ENCODE assay signal across 10 mouse cellular contexts in genomic region chr6:120294785-120295133, GRCm38 (mm10). TPM values are rescaled to one million over a fixed set of nuclear protein-coding genes. Genes with fewer than 3 reads are reported as not detected.
DNase-seq lines count a peak whose midpoint lies in the region; ATAC-seq and TF ChIP-seq lines count a peak whose summit lies in the region.
"Had no signal": no experiment of that assay in that cellular context is flagged by ENCODE, and none has a peak within 500 bp of the region (broad histone marks: within the 10 kb centered on the region; RNA-seq: fewer than 3 reads in every experiment).

No protein-coding gene starts in this region.

- peak overlapping the region; percentile 48 for H3K27ac ChIP-seq in embryonic facial prominence, embryonic 15.5 days (replicated peaks)
- H3K27ac ChIP-seq in liver, embryonic 14.5 days = no peak overlapping the region
- H3K27ac ChIP-seq in neural tube, embryonic 15.5 days (replicated peaks) = no peak overlapping the region

- H3K4me2 ChIP-seq in embryonic facial prominence, embryonic 15.5 days (replicated peaks) = peak overlapping the region; percentile 98
- H3K4me2 ChIP-seq in liver, embryonic 14.5 days (ENCODE audit: low read depth) = peak overlapping the region; percentile 68
- peak overlapping the region; percentile 99 for H3K4me2 ChIP-seq in neural tube, embryonic 15.5 days

- ATAC-seq in erythroblast, adult 5-6 weeks (replicated peaks; ENCODE audit: low FRiP score, poor library complexity, severe bottlenecking) = no peak
- peak; percentile 86 for ATAC-seq in embryonic facial prominence, embryonic 15.5 days (ENCODE audit: insufficient number of reproducible peaks, low FRiP score, low TSS enrichment, low read depth)
- ATAC-seq in liver, embryonic 14.5 days (ENCODE audit: insufficient read depth) = no peak
- peak; percentile 81 for ATAC-seq in neural tube, embryonic 15.5 days (ENCODE audit: low FRiP score)

- DNase-seq in CD8-positive naive resting alpha-beta T cell, adult 2 months (ENCODE audit: low read depth in 2 of 2, low spot score in 2 of 2) = peak; percentile 9 to 39
- peak; percentile 89 for DNase-seq in kidney, adult 18-20 months
- no peak for DNase-seq in liver, embryonic 14.5 days (ENCODE audit: low read depth in 3 of 3, low spot score in 3 of 3)
- no peak for DNase-seq in MN1 (ENCODE audit: low spot score)

- H3K4me3 ChIP-seq in erythroblast, embryonic 14.5 days (replicated peaks) = peak overlapping the region; percentile 45
- peak overlapping the region; percentile 68 for H3K4me3 ChIP-seq in embryonic facial prominence, embryonic 15.5 days (replicated peaks)
- peak overlapping the region; percentile 37 to 46 for H3K4me3 ChIP-seq in liver, embryonic 14.5 days (ENCODE audit: insufficient read depth in 1 of 2, low read depth in 2 of 2, low read length in 2 of 2)
- H3K4me3 ChIP-seq in neural tube, embryonic 15.5 days (replicated peaks) = peak overlapping the region; percentile 70

- no peak for TF ChIP-seq EP300 in liver, embryonic 14.5 days (IDR thresholded peaks at IDR 0.05; ENCODE audit: low read depth)

- peak overlapping the region; percentile 55 for H3K9ac ChIP-seq in embryonic facial prominence, embryonic 15.5 days
- no peak overlapping the region for H3K9ac ChIP-seq in liver, embryonic 14.5 days (replicated peaks)
- H3K9ac ChIP-seq in neural tube, embryonic 15.5 days (replicated peaks) = peak overlapping the region; percentile 59

- H3K4me1 ChIP-seq in erythroblast, embryonic 14.5 days (ENCODE audit: control insufficient read depth) = peaks cover 8% of the 10 kb centered on the region
- H3K4me1 ChIP-seq in embryonic facial prominence, embryonic 15.5 days = peaks cover 8% of the 10 kb centered on the region
- no peaks in the 10 kb centered on the region for H3K4me1 ChIP-seq in liver, embryonic 14.5 days (replicated peaks; ENCODE audit: control insufficient read depth in 2 of 2, insufficient read depth in 2 of 2, low read length in 1 of 2)
- peaks cover 13% of the 10 kb centered on the region for H3K4me1 ChIP-seq in neural tube, embryonic 15.5 days

- H3K27me3 ChIP-seq in erythroblast, embryonic 14.5 days (ENCODE audit: control insufficient read depth) = peaks cover 67% of the 10 kb centered on the region
- H3K27me3 ChIP-seq in embryonic facial prominence, embryonic 15.5 days = 0 out of 2 replicates have a peak, but pooled peaks cover 8% of the 10 kb centered on the region
- H3K27me3 ChIP-seq in liver, embryonic 14.5 days (ENCODE audit: control insufficient read depth, insufficient read depth, low read length) = peaks cover 43% of the 10 kb centered on the region
- H3K27me3 ChIP-seq in neural tube, embryonic 15.5 days (replicated peaks) = peaks cover 27% of the 10 kb centered on the region

- under 1% methylated on average over 16 of the region's 16 CpGs for WGBS in embryonic facial prominence, embryonic 15.5 days
- WGBS in liver, embryonic 14.5 days (ENCODE audit: insufficient replicate concordance) = 2% methylated on average over 16 of the region's 16 CpGs
- 1% methylated on average over 16 of the region's 16 CpGs for WGBS in neural tube, embryonic 15.5 days

- TF ChIP-seq CTCF in liver, embryonic 14.5 days (IDR thresholded peaks at IDR 0.05; ENCODE audit: low read depth) = no peak

- H3K9me3 ChIP-seq in erythroblast, embryonic 14.5 days (ENCODE audit: control insufficient read depth, low read length) = no peaks in the 10 kb centered on the region; the same call in 1 of the 2 replicates
- H3K9me3 ChIP-seq in embryonic facial prominence, embryonic 15.5 days (replicated peaks) = no peaks in the 10 kb centered on the region
- H3K9me3 ChIP-seq in liver, embryonic 14.5 days (ENCODE audit: control insufficient read depth, low read length) = no peaks in the 10 kb centered on the region
- H3K9me3 ChIP-seq in neural tube, embryonic 15.5 days (replicated peaks) = no peaks in the 10 kb centered on the region
- H3K9me3 ChIP-seq: G1E had no signal

- H3K36me3 ChIP-seq in erythroblast, embryonic 14.5 days (ENCODE audit: control insufficient read depth) = no peaks in the 10 kb centered on the region
- no peaks in the 10 kb centered on the region for H3K36me3 ChIP-seq in embryonic facial prominence, embryonic 15.5 days
- H3K36me3 ChIP-seq in liver, embryonic 14.5 days (replicated peaks; ENCODE audit: control insufficient read depth, insufficient read depth, low read depth) = no peaks in the 10 kb centered on the region
- H3K36me3 ChIP-seq in neural tube, embryonic 15.5 days = no peaks in the 10 kb centered on the region
- H3K36me3 ChIP-seq: G1E had no signal

RNA-seq across cellular contexts. Expression of gene B4galnt3, which starts 0.4 kb away (rescaled TPM):
- polyA plus RNA-seq in erythroblast, embryonic 14.5 days (2012) = 0.05 and 0.07 TPM in 2 replicates
- 0.42 and 0.58 TPM in 2 replicates for total RNA-seq in erythroblast, adult 5-6 weeks (2015; ENCODE audit: low replicate concordance)
- 0.26 and 0.70 TPM in 2 replicates for total RNA-seq in erythroblast, adult 5-6 weeks (2017; ENCODE audit: low replicate concordance)
- 2.5 and 2.9 TPM in 2 replicates for polyA plus RNA-seq in embryonic facial prominence, embryonic 15.5 days (2015; fragmentation: Nextera tagmentation; extraction: Ambion mirVana)
- 0.11 and 0.13 TPM in 2 replicates for polyA plus RNA-seq in liver, embryonic 14.5 days (2012; rRNA removed)
- 0.06 and 0.18 TPM in 2 replicates for polyA plus RNA-seq in liver, embryonic 14.5 days (2014; fragmentation: Nextera tagmentation; extraction: Ambion mirVana)
- polyA plus RNA-seq in neural tube, embryonic 15.5 days (2015; fragmentation: Nextera tagmentation; extraction: Ambion mirVana) = 0.24 and 0.51 TPM in 2 replicates
- total RNA-seq: G1E had no signal
- polyA plus RNA-seq: G1E had no signal

RNA-seq across cellular contexts. Expression of gene D330020A13Rik, which starts 0.6 kb away (rescaled TPM):
- polyA plus RNA-seq in erythroblast, embryonic 14.5 days (2012) = not detected in 2 replicates
- total RNA-seq in erythroblast, adult 5-6 weeks (2015; ENCODE audit: low replicate concordance) = not detected in 2 replicates
- not detected in 2 replicates for total RNA-seq in erythroblast, adult 5-6 weeks (2017; ENCODE audit: low replicate concordance)
- 1.1 and 1.5 TPM in 2 replicates for polyA plus RNA-seq in embryonic facial prominence, embryonic 15.5 days (2015; fragmentation: Nextera tagmentation; extraction: Ambion mirVana)
- not detected in 2 replicates for polyA plus RNA-seq in liver, embryonic 14.5 days (2012; rRNA removed)
- polyA plus RNA-seq in liver, embryonic 14.5 days (2014; fragmentation: Nextera tagmentation; extraction: Ambion mirVana) = not detected in 2 replicates
- polyA plus RNA-seq in neural tube, embryonic 15.5 days (2015; fragmentation: Nextera tagmentation; extraction: Ambion mirVana) = 0.45 TPM in 1 of 2 replicates, not detected in the other
- total RNA-seq: G1E had no signal
- polyA plus RNA-seq: G1E; large intestine, adult 2 months had no signal

Comparison
In these comparisons a context has a peak if more than half of its experiments do, and no peak if none do; other contexts are left out.
1. ATAC-seq: peak in embryonic facial prominence, embryonic 15.5 days (single experiment) and neural tube, embryonic 15.5 days (single experiment); none in erythroblast, adult 5-6 weeks (single experiment) and liver, embryonic 14.5 days (single experiment).
2. DNase-seq: peak in CD8-positive naive resting alpha-beta T cell, adult 2 months (2 of 2) and kidney, adult 18-20 months (single experiment); none in liver, embryonic 14.5 days (0 of 3) and MN1 (single experiment).
3. Peak in every context shown above with its lines, with median percentiles within 50 percentile points of each other: H3K4me3 ChIP-seq and H3K4me2 ChIP-seq.